Mouse (Mus musculus) ovary, postnatal 10 days (tissue): ENCODE measurements around the gene Oxnad1.
"Not testable (repeated sequence)": the region's sequence is repeated elsewhere in the genome, so short reads cannot be mapped to it uniquely, and the experiment has no call there.

Source experiments
- DNase-seq: peaks from one replicate; pipeline ENCODE4 v3.0.0; 2022; ENCODE audit warnings: low spot score

Gene Oxnad1

DNA sequence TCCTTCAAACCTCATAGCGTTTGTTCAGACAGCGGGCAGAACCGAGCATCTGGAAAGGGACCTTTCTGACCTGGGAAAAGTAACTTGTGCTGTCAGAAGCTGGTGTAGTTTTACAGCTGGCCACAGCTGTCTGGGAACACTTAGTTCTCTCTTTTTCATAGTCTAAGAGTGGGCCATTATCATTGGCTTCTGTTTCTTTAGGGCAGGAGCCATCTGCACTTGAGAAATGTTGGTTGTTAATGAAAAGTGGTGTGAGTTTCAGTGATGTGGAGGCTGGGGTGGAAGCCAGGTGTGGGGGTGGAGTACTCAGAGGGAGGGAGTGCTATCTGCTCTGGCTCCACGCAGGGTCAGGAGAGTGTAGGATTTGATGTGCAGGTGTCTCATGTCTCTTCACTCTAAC is 6.0 kb downstream of the Oxnad1 start:
- no peak for DNase-seq

DNA sequence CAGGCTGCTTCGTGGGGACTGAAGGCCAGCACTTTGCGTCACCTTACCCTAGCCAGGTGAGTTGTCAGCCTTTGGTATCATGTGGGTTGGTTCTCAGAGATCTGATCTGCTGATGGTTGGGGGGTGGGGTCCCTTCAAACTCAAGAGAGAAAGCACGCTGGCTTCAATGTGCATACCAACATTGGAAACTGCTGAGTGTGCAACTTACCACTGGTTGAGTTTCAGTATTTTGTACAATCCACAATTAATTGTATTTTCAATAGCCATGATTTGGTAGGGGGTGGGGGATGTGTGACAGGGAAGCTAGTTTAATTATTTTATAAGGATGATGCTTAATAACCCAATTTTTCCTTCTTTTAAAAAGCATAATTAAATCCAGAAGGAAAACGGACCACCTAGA is 6.5 kb downstream of the Oxnad1 start:
- no peak for DNase-seq

DNA sequence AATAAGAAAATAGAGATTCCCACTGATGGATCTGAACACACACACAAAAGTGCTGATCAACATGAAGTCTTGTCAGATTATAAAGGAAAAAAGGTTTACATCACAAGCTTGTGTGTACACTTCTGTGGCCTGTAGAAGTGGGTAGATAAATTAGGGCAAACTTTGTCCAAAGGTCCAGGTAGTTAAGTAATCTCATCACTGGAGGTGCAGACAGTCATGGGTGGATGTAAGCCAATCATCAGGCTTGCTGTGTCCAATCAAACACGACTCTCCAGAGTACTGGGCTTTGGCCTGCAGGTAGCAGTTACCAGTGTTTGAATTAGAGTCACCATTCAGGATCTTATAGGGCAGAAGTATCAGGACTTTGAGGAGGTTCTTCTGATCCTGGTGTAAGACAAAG is 7.8 kb downstream of the Oxnad1 start:
- no peak for DNase-seq

DNA sequence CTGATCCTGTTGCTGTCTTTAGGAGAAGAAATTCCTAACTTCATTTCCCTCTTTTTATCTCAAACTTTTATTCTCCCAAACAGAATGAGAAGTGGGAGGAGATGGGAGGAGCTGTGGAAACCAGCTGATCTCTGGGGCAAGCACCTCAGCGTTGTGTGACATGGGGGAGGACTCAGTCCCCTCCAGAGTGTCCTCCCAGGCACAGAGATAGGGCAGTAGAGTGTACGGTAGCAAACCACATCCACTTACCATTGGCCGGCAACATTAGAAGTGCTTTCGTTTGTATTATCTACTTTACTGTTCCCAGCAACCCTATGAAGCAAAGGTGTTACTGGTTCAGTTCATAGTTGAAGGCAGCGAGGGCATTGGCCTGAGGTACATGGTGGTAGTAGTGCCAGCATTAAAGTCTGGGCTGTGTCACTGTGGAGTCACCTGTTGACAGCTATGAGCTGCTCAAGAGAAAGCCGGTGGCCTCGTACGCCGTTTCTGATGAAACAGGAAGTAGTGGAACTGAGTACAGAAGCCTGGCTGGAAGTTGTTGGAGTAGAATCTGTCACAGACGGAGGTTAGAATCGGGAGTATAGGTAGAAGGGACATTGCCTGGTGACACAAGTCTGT is 8.4 kb downstream of the Oxnad1 start:
- DNase-seq: no peak

DNA sequence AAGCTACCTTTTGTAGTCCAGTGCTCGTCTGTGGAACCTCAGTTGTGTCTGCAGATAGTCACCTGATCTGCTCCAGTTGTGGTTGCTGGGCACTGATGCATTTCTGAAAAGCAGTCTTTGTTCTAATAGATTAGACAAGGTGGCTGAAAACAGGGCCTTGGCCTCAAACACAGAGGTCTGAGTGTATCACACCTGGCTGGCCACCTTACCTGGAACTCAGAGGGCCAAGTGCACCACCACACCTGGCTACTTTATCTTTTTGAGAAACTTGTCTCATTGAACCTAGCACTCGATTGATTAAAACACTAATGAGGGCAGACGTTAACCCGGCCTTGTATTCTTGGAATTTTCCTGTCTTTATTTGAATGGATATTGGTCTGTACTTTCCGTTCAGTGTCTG is 10.5 kb downstream of the Oxnad1 start:
- DNase-seq: no peak

DNA sequence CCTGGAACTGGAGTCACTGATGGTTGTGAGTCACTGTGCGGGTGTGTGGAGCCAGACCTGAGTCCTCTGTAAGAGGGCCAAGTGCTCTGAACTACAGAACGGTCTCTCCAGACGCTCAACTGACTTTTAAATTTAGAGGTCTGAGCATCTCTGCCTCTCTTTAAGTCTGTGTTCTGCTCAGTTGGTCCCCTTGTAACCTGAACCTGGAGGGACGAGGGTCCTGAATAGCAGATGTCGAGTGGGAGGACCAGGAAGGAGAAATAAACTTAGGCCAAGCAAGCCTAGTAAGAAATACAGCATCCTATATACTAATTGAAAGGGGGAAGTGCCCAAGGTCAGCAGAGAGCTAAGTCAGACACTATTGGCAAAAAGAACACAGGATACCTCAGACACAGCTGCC is 11.6 kb downstream of the Oxnad1 start:
- DNase-seq: no peak

DNA sequence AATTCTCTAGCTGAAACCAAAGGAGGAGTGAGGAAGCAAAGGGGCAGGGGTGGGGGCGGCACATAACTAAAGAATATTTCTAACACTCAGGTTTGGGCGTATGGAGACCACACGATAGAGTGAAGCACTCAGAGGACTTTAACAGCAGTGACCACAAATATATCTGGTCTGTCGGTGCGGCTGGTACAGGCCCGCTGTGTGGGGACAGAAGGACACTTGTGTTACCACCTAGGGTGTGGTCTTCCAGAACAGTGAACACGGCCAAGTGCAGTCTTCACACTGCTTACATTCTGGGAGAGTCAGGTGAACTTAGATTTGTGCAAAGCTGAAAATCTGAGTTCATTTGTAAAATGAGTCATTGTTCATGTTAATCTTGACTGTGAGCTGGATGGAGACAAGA is 12.5 kb downstream of the Oxnad1 start:
- DNase-seq: no peak

DNA sequence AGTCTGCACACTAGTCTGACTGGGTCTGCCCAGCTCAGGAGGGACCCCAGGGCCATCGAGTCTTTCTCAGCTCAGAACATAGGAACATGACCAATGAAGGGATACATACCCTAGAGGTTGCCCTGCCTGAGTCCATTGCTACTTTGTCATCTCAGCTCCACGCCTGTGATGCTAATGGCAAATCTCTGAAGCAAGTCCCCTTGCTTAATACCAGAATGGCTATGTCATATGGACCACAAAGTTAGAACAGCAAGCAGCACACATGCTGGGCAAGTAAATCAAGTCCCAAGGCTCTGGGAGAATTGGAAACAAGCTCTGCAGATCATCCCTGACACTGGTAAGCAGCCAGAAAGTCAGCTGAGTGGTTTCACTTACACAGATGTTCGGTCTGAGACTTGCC is 13.8 kb downstream of the Oxnad1 start:
- DNase-seq: no peak

DNA sequence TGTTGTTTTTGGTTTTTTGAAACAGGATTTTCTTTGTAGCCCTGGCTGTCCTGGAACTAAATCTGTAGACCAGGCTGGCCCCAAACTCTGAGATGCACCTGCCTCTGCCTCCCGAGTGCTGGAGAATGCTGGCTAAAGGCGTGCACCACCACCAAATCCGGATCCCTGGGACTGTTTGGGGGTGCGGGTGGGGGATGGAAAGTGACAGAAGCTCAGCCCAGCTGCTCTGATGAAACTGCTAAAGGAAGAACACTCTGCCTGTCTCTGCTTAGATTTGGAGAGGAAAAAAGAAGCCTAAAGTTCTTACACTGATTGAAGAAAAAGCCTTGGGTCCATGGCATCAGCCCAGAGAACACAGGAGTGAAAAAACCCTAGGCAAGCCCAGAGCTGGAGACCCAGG is 18.4 kb downstream of the Oxnad1 start:
- no peak for DNase-seq

DNA sequence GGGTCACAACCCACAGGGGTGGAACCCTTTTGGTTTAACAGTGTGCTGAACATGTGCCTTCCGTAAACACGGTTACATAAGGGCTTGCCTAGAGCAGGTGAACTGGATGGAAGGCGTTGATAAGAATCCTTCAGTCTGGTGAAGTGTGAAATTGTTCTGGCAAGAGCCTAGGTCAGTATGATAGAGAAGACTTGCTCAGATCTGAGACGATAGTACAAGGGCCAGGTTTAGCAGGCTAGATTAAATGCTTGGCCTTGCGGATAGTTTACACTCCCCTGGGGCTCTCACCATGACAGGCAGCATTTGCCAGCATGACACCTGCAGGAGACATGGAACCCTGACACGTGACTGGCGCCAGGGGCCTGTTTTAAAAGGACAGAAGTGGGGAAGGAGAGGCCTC is 20.5 kb downstream of the Oxnad1 start:
- DNase-seq: no peak

DNA sequence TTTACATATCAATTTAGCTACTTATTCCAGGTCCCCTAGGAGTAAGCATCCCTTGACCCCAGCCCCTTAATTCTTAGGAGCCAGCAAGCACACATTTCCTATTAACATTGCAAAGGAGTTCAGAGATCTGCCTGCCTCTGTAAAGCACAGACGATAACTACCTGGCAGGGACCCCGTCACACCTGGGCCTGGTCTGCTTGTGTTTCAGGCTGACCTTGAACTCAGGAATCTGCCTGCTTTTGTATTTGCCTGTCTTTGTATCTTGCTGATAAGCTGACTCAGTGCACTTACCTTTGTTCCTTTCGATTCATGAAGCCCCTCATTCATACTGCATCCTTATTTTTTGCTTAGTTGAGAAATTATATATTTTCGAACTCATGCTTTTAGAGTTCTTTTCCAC is 21.7 kb downstream of the Oxnad1 start:
- DNase-seq: no peak

DNA sequence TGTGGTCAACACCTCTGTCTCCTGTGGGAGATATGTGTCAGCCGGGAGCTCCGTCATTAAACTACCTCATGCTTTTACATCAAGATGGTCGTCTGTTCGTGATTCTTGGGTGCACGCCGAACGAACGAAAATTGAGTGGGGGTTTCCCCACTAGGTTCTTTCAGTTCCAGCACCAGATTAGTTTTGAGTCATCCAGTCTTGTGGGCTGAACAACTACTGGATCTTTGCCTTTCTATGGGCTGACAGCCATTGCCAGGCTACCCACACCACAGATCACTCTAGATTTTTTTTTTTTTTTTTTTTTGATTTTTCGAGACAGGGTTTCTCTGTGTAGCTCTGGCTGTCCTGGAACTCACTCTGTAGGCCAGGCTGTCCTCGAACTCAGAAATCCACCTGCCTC is 26.9 kb downstream of the Oxnad1 start:
- not testable (repeated sequence) for DNase-seq

DNA sequence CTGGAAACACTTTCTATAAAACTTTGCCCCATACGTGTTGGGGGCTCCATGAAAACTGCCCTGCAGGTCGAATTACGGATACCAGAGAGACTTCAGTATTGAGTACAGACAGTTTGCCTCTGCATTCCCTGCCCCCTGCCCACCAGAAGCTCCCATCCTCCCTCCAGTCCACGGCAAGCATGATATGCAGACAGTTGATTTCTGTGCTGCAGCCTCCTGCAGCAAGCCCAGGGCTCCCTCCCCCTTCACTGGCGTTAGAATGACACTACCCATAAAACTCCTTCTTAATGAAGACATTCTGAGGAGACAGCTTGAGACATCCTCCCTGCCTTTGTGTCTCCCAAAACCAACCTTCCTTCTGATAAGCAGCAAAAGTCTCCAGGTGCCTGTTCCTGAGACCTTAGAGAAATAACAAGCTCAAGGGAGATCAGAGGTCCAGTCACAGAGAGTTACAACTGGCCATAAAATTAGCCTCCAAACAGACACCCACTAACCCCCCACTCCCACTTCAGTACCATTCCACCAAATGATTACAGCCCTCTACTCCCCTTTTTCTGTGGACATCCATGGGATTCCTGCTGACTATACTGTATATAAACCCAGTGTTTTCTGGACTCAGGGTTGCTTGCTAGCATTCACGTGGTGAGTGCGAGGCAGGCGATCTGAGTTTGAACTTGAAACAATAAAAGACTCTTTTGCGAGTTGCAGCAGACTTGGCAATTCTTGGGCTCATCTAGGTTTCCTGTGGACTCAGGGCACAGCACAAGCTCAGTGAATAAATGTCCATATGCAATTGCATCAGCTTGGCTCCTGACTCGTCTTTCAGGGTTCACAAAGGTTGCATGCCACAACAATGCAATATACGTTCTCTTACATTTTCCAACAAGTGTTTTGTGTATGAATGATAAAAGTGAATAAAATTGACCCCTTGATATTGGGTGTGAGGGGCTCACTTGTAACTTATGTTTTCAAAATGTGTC is 36.1 kb downstream of the Oxnad1 start:
- no peak for DNase-seq

DNA sequence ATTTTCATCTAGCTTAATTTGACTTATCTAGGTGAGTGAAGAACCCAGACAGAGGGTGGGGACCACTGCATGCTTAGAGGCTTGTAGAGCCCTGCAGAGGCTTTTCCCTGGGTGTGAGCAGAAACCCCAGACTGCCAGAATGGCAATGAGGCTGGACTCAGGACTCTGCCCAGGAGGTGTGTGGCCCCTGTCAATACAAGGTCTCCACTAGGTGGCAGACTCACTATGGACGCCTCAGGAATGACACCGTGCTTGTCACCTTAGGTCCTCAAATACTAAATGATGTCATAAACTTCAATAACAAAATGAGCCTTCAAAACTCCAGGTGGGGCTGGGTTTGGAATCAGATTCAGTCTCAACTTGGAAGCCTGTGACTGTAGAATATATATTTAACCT is 36.7 kb downstream of the Oxnad1 start:
- DNase-seq: no peak

DNA sequence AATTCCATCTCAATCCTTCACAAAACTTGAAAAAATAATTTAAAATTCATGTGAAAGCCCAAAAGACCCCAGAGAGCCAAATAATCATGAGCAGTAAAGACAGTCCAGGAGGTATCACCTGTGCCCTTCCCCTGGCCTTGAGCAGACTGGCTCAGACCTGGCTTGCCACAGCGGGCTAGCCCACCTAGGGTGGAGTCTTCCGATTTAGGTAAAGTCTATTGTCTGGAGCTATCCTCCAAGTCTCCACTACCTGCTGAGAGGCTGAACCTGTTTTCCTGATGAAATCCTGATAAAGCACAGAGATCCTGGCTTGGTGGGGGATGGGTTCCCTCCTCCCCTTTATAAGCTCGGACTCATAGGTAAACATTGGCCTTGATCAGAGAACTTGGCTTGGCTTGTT is 39.1 kb downstream of the Oxnad1 start:
- no peak for DNase-seq

DNA sequence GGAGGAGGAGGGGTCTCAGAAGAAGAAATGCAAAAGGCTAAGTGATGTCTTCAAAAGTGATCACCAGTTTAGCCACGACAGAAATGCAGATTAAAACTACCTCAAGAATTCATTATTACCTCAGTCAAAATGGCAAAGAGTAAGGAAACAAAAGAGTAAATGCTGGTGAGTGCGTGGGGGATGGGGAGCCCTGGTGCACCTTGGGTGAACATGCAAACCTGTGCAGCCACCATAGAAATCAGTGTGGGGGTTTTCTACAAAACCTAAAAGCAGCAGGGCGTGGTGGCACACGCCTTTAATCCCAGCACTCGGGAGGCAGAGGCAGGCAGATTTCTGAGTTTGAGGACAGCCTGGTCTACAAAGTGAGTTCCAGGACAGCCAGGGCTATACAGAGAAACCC is 40.1 kb downstream of the Oxnad1 start:
- DNase-seq: not testable (repeated sequence)

DNA sequence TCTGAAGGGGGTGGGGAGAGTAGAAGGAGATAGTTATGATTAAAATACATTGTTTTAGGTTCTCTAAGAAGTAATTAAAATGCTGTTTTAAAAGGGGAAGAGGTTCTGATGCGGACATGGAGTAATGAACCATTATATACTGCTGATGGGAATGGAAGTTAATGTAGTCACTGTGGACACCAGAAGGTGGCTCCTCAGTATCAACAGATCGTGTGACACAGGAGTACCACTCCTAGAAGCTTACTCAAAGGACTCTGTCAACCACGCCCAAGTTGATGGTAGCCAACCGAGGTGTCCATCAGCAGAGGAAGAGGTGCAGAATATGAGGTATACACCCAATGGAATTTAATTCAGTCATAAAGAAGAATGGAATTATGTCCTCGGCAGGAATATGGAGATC is 43.2 kb downstream of the Oxnad1 start:
- DNase-seq: no peak

DNA sequence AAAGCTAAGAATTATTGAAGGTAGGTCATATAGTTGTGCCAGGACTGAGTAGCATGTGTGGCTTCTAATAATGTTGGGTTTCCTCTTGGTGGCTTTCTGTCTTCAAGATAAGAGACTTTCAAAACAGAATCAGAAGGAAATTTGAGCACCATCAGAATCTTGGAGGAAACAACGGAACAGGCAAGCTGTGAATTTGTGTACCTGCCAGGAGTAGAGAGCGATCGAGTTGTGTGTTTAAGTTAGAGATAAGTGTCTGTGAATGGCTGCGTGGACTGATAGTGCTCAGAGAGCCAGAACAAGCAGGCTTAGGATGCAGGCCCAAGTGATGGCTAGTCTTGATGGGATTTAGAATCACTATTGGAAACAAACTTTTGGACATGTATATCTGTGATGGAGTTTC is 46.7 kb downstream of the Oxnad1 start:
- DNase-seq: no peak

DNA sequence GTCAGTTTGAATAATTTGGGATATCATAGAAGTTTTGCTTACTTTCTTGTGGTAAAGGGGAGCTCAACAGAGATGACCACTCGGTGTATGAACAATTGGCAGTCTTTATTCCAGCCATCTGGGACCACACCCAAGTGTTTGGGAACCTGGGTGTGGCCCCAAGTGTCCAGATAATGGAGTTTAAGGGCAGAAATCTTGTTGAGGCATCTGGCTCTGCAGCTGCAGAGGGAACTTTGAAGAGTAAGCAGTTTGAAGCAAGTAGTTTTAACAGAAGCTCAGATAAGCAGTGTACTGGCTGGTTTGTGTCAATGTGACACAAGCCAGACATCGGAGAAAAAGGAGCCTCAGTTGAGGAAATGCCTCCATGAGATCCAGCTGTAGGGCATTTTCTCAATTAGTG is 49.1 kb downstream of the Oxnad1 start:
- DNase-seq: no peak

DNA sequence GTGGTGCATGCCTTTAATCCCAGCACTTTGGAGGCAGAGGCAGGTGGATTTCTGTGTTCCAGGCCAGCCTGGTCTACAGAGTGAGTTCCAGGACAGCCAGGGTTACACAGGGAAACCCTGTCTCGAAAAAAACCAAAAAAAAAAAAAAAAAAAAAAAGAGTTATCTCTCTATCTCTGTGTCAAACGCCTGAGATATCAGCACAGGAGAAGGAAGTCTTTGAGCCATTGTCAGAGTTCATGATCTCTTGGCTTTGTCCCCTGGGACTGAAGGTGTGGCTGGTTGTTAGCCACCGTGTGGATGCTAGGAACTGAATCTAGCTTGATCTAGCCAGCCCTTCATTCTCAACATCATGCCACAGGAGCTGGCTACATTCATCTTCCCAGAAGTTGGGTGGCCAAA is 51.3 kb downstream of the Oxnad1 start:
- not testable (repeated sequence) for DNase-seq

DNA sequence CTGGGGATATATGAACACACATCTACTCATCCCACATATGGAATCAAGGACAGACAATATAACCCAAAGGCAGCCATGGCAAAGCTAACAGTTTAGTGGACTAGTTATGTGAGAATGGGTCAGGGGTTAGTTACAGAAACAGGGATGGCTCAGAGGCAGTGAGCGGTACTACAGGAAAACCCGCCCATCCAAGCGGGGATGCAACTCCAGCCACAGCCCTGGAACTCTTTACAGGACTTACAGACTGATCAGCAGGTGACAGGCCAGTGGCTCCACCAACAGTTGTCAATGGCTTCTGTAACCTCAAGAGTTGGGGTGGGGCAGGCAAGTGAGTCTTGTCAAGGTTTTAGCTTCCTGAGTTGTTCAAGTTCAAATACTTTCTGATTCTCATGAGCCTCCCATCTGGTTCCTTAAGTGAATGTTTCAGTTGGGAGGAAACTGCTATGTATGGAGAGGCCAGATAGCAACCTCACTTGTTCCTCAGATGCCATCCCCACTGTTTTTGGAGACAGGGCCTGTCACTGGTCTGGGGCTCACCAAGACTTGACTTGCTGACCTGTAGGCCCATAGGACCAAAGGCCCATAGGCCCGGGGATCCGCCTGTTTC is 55.3 kb downstream of the Oxnad1 start:
- no peak for DNase-seq

DNA sequence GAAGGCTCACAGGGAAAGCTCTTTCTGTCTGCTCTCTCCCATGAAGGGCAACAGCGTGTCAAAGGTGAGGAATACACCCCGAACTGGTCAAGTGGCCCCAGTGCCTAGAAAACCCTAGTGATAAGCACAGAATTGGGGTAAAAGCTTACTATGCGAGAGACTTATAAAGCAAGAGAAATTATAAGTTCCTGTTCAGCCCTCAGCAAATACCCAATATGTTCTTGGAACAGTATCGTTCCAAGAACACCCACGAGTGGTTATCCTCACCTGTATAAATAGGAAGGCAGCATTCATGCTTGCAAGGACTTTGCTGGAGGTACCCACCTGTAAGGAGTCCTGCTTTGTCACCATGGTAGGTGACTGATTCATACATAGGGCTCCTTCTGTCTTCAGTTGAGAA is 56.5 kb downstream of the Oxnad1 start, which contains the start of gene Msmb:
Gene Msmb (plus strand): TSS at position 301 of the 400 bp plus-strand sequence.
- DNase-seq: no peak

DNA sequence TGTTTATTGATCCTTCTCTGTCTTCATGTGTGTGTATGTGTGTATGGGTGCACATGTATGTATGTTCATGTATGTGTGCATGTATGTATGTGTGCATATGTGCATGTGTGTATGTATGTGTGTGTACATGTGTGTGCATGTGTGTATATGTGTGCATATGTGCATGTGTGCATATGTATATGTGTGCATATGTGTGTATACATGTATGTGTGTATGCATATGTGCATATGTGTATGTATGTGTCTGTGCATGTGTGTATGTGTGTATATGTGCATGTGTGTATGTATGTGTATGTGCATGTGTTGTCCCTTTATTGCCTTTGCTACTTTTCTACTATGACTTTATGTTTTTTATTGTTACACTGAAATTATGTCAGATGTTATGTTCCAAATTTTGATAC is 59.6 kb downstream of the Oxnad1 start:
- DNase-seq: no peak
